Mouse (Mus musculus): ENCODE data around the gene Fyco1. TPM values are rescaled to one million over a fixed set of nuclear protein-coding genes. Genes with fewer than 3 reads are reported as not detected.

The Fyco1 gene
- total and polyA plus RNA-seq, 2 experiments from 2014 or later, result 40.9 to 82.7 TPM

DNA sequence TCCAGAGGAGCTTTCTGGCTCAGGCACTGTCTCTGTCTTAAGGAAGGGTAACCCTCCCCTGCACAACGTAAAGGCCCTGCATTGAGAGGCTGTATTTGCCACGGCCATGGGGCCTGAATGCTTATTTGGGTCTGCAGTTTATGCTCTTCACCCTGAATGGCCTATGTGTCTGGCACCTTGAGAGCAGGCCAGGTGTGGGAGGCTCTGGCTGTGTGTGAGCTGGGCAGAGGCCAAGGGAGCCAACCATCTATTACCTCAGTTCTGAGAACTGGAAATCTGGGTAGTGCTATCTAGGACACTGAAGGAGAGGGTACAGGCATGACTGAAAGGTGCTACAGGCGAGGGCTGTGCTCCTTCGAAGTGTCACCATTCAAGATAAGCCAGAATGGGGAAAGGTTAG lies 36.9 kb downstream of the Fyco1 start:
- Histone ChIP-seq H3K9me3 (replicated peaks; ENCODE audit: control insufficient read depth, low read length) (no peaks in the 10 kb centered on the region), H3K27ac (ENCODE audit: low read depth) (no peak overlapping the region), H3K4me3 (ENCODE audit: low read depth, low read length) (no peak overlapping the region), H3K27me3 (ENCODE audit: control insufficient read depth, insufficient read depth, low read length) (no peaks in the 10 kb centered on the region), H3K36me3 (replicated peaks; ENCODE audit: control insufficient read depth, insufficient read depth, low read length) (peaks cover 93% of the 10 kb centered on the region), H3K4me1 (ENCODE audit: control insufficient read depth, insufficient read depth) (no peaks in the 10 kb centered on the region), H3K9ac (replicated peaks; ENCODE audit: low read depth, low read length) (no peak overlapping the region), H3K4me2 (ENCODE audit: low read depth, low read length) (no peak overlapping the region)
- 54% methylated on average over 4 of the region's 4 CpGs for WGBS
- no peak for DNase-seq (ENCODE audit: low spot score)
- ATAC-seq (ENCODE audit: insufficient read depth, low read depth), result no peak
- TF ChIP-seq CTCF (IDR thresholded peaks at IDR 0.05; ENCODE audit: low read depth) (no peak), EP300 (IDR thresholded peaks at IDR 0.05; ENCODE audit: low read depth) (no peak)

DNA sequence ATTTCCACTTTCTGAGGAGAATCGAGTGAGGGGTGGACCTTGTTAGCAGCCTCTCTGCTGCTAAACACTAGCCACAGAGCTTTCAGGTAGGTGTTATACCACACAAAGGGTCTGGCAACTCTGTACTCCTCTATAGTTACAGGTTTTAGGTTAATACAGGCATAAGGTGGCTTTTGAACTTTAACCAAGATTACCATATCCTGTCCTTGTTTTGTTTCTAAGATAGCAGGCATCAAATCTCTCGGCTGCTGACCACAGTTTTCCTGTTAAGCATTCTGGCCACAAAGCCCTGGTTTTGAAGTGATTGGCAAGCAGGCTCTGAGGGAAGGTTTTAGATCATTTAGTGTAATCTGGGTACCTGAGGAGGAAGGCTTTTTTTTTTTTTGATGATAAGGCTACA lies 37.4 kb downstream of the Fyco1 start:
- Histone ChIP-seq H3K9ac (replicated peaks; ENCODE audit: low read depth, low read length) (no peak overlapping the region), H3K4me3 (ENCODE audit: low read depth, low read length) (no peak overlapping the region), H3K4me2 (ENCODE audit: low read depth, low read length) (no peak overlapping the region), H3K27me3 (ENCODE audit: control insufficient read depth, insufficient read depth, low read length) (no peaks in the 10 kb centered on the region), H3K4me1 (ENCODE audit: control insufficient read depth, insufficient read depth) (no peaks in the 10 kb centered on the region), H3K36me3 (replicated peaks; ENCODE audit: control insufficient read depth, insufficient read depth, low read length) (peaks cover 92% of the 10 kb centered on the region), H3K27ac (ENCODE audit: low read depth) (no peak overlapping the region), H3K9me3 (replicated peaks; ENCODE audit: control insufficient read depth, low read length) (no peaks in the 10 kb centered on the region)
- WGBS, result 54% methylated on average over 2 of the region's 2 CpGs
- DNase-seq (ENCODE audit: low spot score) (no peak), ATAC-seq (ENCODE audit: insufficient read depth, low read depth) (no peak)
- TF ChIP-seq EP300 (IDR thresholded peaks at IDR 0.05; ENCODE audit: low read depth), result no peak
- TF ChIP-seq CTCF (IDR thresholded peaks at IDR 0.05; ENCODE audit: low read depth), result no peak

GRCm38 (mm10) chr9:123811831-123812230 lies 39.9 kb downstream of the Fyco1 start:
- Histone ChIP-seq H3K36me3 (replicated peaks; ENCODE audit: control insufficient read depth, insufficient read depth, low read length) (peaks cover 81% of the 10 kb centered on the region), H3K27ac (ENCODE audit: low read depth) (no peak overlapping the region), H3K9me3 (replicated peaks; ENCODE audit: control insufficient read depth, low read length) (no peaks in the 10 kb centered on the region), H3K9ac (replicated peaks; ENCODE audit: low read depth, low read length) (no peak overlapping the region), H3K4me3 (ENCODE audit: low read depth, low read length) (no peak overlapping the region), H3K4me2 (ENCODE audit: low read depth, low read length) (no peak overlapping the region), H3K4me1 (ENCODE audit: control insufficient read depth, insufficient read depth) (no peaks in the 10 kb centered on the region), H3K27me3 (ENCODE audit: control insufficient read depth, insufficient read depth, low read length) (no peaks in the 10 kb centered on the region)
- ATAC-seq (ENCODE audit: insufficient read depth, low read depth) (no peak), DNase-seq (ENCODE audit: low spot score) (no peak)
- TF ChIP-seq EP300 (IDR thresholded peaks at IDR 0.05; ENCODE audit: low read depth), result no peak
- WGBS, result 81% methylated on average over 3 of the region's 3 CpGs

GRCm38 (mm10) chr9:123808583-123808982 lies 43.1 kb downstream of the Fyco1 start:
- H3K4me1 ChIP-seq (ENCODE audit: control insufficient read depth, insufficient read depth), result no peaks in the 10 kb centered on the region
- no peak overlapping the region for H3K4me2 ChIP-seq (ENCODE audit: low read depth, low read length)
- no peaks in the 10 kb centered on the region for H3K9me3 ChIP-seq (replicated peaks; ENCODE audit: control insufficient read depth, low read length)
- 45% methylated on average over 7 of the region's 7 CpGs for WGBS
- H3K4me3 ChIP-seq (ENCODE audit: low read depth, low read length), result no peak overlapping the region
- no peak overlapping the region for H3K27ac ChIP-seq (ENCODE audit: low read depth)
- ATAC-seq (ENCODE audit: insufficient read depth, low read depth) (no peak), DNase-seq (ENCODE audit: low spot score) (no peak)
- H3K9ac ChIP-seq (replicated peaks; ENCODE audit: low read depth, low read length), result no peak overlapping the region
- no peak for TF ChIP-seq EP300 (IDR thresholded peaks at IDR 0.05; ENCODE audit: low read depth)
- TF ChIP-seq CTCF (IDR thresholded peaks at IDR 0.05; ENCODE audit: low read depth), result no peak
- H3K36me3 ChIP-seq (replicated peaks; ENCODE audit: control insufficient read depth, insufficient read depth, low read length), result peaks cover 75% of the 10 kb centered on the region
- H3K27me3 ChIP-seq (ENCODE audit: control insufficient read depth, insufficient read depth, low read length), result no peaks in the 10 kb centered on the region

- peaks cover 68% of the 10 kb centered on the region for H3K36me3 ChIP-seq (replicated peaks; ENCODE audit: control insufficient read depth, insufficient read depth, low read length)
- H3K4me2 ChIP-seq (ENCODE audit: low read depth, low read length), result no peak within 1 kb of the TSS
- no peak for ATAC-seq (ENCODE audit: insufficient read depth, low read depth)
- WGBS, result 78% methylated on average over 5 of the region's 5 CpGs
- H3K9me3 ChIP-seq (replicated peaks; ENCODE audit: control insufficient read depth, low read length), result no peaks in the 10 kb centered on the region
- TF ChIP-seq EP300 (IDR thresholded peaks at IDR 0.05; ENCODE audit: low read depth) (no peak), CTCF (IDR thresholded peaks at IDR 0.05; ENCODE audit: low read depth) (no peak)
- H3K27ac ChIP-seq (ENCODE audit: low read depth), result no peak within 1 kb of the TSS
- no peak for DNase-seq (ENCODE audit: low spot score)
- H3K4me1 ChIP-seq (ENCODE audit: control insufficient read depth, insufficient read depth), result no peaks in the 10 kb centered on the region
- H3K27me3 ChIP-seq (ENCODE audit: control insufficient read depth, insufficient read depth, low read length), result no peaks in the 10 kb centered on the region
- H3K9ac ChIP-seq (replicated peaks; ENCODE audit: low read depth, low read length), result no peak within 1 kb of the TSS
- no peak within 1 kb of the TSS for H3K4me3 ChIP-seq (ENCODE audit: low read depth, low read length)
Observed at GRCm38 (mm10) chr9:123806267-123806666, 45.4 kb downstream of the Fyco1 start, which contains the start of gene Cxcr6. Gene Cxcr6 (plus strand): TSS chr9:123806475.

- ATAC-seq (ENCODE audit: insufficient read depth, low read depth) (no peak), DNase-seq (ENCODE audit: low spot score) (no peak)
- no peaks in the 10 kb centered on the region for H3K9me3 ChIP-seq (replicated peaks; ENCODE audit: control insufficient read depth, low read length)
- peaks cover 68% of the 10 kb centered on the region for H3K36me3 ChIP-seq (replicated peaks; ENCODE audit: control insufficient read depth, insufficient read depth, low read length)
- TF ChIP-seq CTCF (IDR thresholded peaks at IDR 0.05; ENCODE audit: low read depth) (no peak), EP300 (IDR thresholded peaks at IDR 0.05; ENCODE audit: low read depth) (no peak)
- 88% methylated on average over 2 of the region's 2 CpGs for WGBS
- H3K4me1 ChIP-seq (ENCODE audit: control insufficient read depth, insufficient read depth), result no peaks in the 10 kb centered on the region
- H3K27ac ChIP-seq (ENCODE audit: low read depth), result no peak overlapping the region
- H3K4me3 ChIP-seq (ENCODE audit: low read depth, low read length), result no peak overlapping the region
- no peak overlapping the region for H3K9ac ChIP-seq (replicated peaks; ENCODE audit: low read depth, low read length)
- H3K27me3 ChIP-seq (ENCODE audit: control insufficient read depth, insufficient read depth, low read length), result no peaks in the 10 kb centered on the region
- no peak overlapping the region for H3K4me2 ChIP-seq (ENCODE audit: low read depth, low read length)
Observed at GRCm38 (mm10) chr9:123805241-123805640, 46.5 kb downstream of the Fyco1 start.

Data from heart, postnatal 0 days (tissue).